ENCODE assay signal across 1 mouse cellular context in genomic region chr2:118164137-118164536, GRCm38 (mm10).
TF ChIP-seq lines count a peak whose summit lies in the region.

No protein-coding gene starts in this region.

TF ChIP-seq in CH12.LX, 34 proteins besides CTCF, POLR2A, EP300 and RAD21 (continued from another document):
- TF ChIP-seq GABPA (IDR thresholded peaks at IDR 0.05; ENCODE audit: insufficient replicate concordance, low read depth, low read length) (no peak), MAZ (IDR thresholded peaks at IDR 0.05; ENCODE audit: low read depth, low read length) (no peak), BHLHE40 (IDR thresholded peaks at IDR 0.05; ENCODE audit: low read depth, low read length) (peak; percentile 39), MAX (IDR thresholded peaks at IDR 0.05; ENCODE audit: low read length) (no peak), ELF1 (IDR thresholded peaks at IDR 0.05; ENCODE audit: low read depth, low read length) (no peak), UBTF (IDR thresholded peaks at IDR 0.05; ENCODE audit: low read depth, low read length) (no peak), MYC (IDR thresholded peaks at IDR 0.05; ENCODE audit: low read depth, low read length) (no peak), MAFK (IDR thresholded peaks at IDR 0.05; ENCODE audit: insufficient replicate concordance, low read length) (no peak), MXI1 (IDR thresholded peaks at IDR 0.05; ENCODE audit: low read depth, low read length) (no peak), ZKSCAN1 (IDR thresholded peaks at IDR 0.05; ENCODE audit: borderline replicate concordance, low read depth, low read length) (no peak), NRF1 (IDR thresholded peaks at IDR 0.05; ENCODE audit: low read depth, low read length) (no peak), JUND (conservative IDR thresholded peaks at IDR 0.05; ENCODE audit: low read depth, low read length) (no peak), USF2 (conservative IDR thresholded peaks at IDR 0.05; ENCODE audit: low read depth, low read length) (no peak), CHD1 (IDR thresholded peaks at IDR 0.05; ENCODE audit: low read depth, low read length) (no peak), ZMIZ1 (IDR thresholded peaks at IDR 0.05; ENCODE audit: low read depth, low read length) (no peak), IRF4 (IDR thresholded peaks at IDR 0.05; ENCODE audit: low read depth, low read length) (peak; percentile 52; the same call in 1 of the 2 replicates), NELFE (IDR thresholded peaks at IDR 0.05; ENCODE audit: low read depth, low read length) (no peak), USF1 (IDR thresholded peaks at IDR 0.05; ENCODE audit: low read depth, low read length) (no peak)
